In the genomic region with DNA sequence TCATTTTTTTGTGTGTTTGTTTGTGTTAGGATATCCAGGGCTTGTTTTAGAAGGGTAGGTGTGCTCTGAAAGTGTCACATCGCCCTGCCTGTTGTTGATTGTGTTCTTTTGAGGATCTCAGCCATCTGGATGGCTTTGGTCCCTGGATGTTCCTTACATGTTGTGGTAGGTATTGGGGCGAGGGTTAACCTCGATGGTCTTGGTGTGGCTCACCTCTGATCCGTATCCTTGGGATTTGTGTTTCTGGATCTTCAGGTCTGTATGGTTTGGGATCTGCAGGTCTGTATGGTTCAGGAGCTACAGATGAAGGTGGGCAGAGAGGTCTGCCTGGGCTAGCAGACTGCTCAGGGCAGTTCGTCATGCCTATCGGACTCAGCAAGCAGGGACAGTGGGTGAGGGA, we compare ENCODE assay signal across 28 mouse cellular contexts. TPM values are rescaled to one million over a fixed set of nuclear protein-coding genes. Genes with fewer than 3 reads are reported as not detected.
"Had no signal": no experiment of that assay in that cellular context is flagged by ENCODE, and none has a peak within 500 bp of the region (broad histone marks: within the 10 kb centered on the region; RNA-seq: fewer than 3 reads in every experiment).

No protein-coding gene starts in this region.

- H3K4me1 ChIP-seq: limb, embryonic 10.5 days; limb, embryonic 12.5 days; limb, embryonic 13.5 days; limb, embryonic 15.5 days; liver, embryonic 12.5 days; liver, embryonic 13.5 days; liver, embryonic 15.5 days; lung, embryonic 15.5 days; megakaryocyte, embryonic 14.5 days; midbrain, embryonic 10.5 days; midbrain, embryonic 12.5 days; midbrain, embryonic 13.5 days; midbrain, embryonic 15.5 days; neural tube, embryonic 12.5 days had no signal

- DNase-seq: left cerebral cortex, postnatal 4 days; liver, embryonic 13.5 days; lung, embryonic 14.5 days; lung, postnatal 10 days; midbrain, embryonic 14.5 days had no signal

- H3K9me3 ChIP-seq: limb, embryonic 10.5 days; limb, embryonic 12.5 days; limb, embryonic 15.5 days; liver, embryonic 12.5 days; liver, embryonic 13.5 days; liver, embryonic 15.5 days; lung, embryonic 15.5 days; midbrain, embryonic 10.5 days; midbrain, embryonic 12.5 days; midbrain, embryonic 15.5 days had no signal

- ATAC-seq: liver, embryonic 12.5 days; lung, postnatal 0 days; midbrain, embryonic 13.5 days; midbrain, embryonic 15.5 days; midbrain, embryonic 16.5 days had no signal

- H3K4me3 ChIP-seq: limb, embryonic 10.5 days; limb, embryonic 12.5 days; limb, embryonic 13.5 days; limb, embryonic 15.5 days; liver, embryonic 12.5 days; liver, embryonic 13.5 days; liver, embryonic 15.5 days; lung, embryonic 15.5 days; megakaryocyte, embryonic 14.5 days; midbrain, embryonic 10.5 days; midbrain, embryonic 12.5 days; midbrain, embryonic 13.5 days; midbrain, embryonic 15.5 days; myocyte; neural tube, embryonic 12.5 days had no signal

- H3K9ac ChIP-seq: limb, embryonic 12.5 days; limb, embryonic 13.5 days; limb, embryonic 15.5 days; liver, embryonic 12.5 days; liver, embryonic 13.5 days; liver, embryonic 14.5 days; liver, embryonic 15.5 days; lung, embryonic 14.5 days; lung, embryonic 15.5 days; midbrain, embryonic 12.5 days; midbrain, embryonic 13.5 days; midbrain, embryonic 15.5 days; neural tube, embryonic 12.5 days had no signal

- H3K36me3 ChIP-seq: limb, embryonic 10.5 days; limb, embryonic 12.5 days; limb, embryonic 13.5 days; limb, embryonic 15.5 days; liver, embryonic 12.5 days; liver, embryonic 13.5 days; liver, embryonic 15.5 days; lung, embryonic 15.5 days; midbrain, embryonic 10.5 days; midbrain, embryonic 12.5 days; midbrain, embryonic 13.5 days; midbrain, embryonic 15.5 days; neural tube, embryonic 12.5 days had no signal

- H3K4me2 ChIP-seq: limb, embryonic 12.5 days; limb, embryonic 13.5 days; limb, embryonic 15.5 days; liver, embryonic 12.5 days; liver, embryonic 13.5 days; liver, embryonic 15.5 days; lung, embryonic 14.5 days; lung, embryonic 15.5 days; midbrain, embryonic 11.5 days; midbrain, embryonic 12.5 days; midbrain, embryonic 13.5 days; midbrain, embryonic 15.5 days; neural tube, embryonic 12.5 days had no signal

- H3K27me3 ChIP-seq: limb, embryonic 12.5 days; limb, embryonic 13.5 days; limb, embryonic 15.5 days; liver, embryonic 12.5 days; liver, embryonic 13.5 days; liver, embryonic 15.5 days; lung, embryonic 15.5 days; midbrain, embryonic 12.5 days; midbrain, embryonic 13.5 days; midbrain, embryonic 15.5 days; neural tube, embryonic 12.5 days had no signal

- H3K27ac ChIP-seq: limb, embryonic 10.5 days; limb, embryonic 12.5 days; limb, embryonic 13.5 days; limb, embryonic 15.5 days; liver, embryonic 12.5 days; liver, embryonic 13.5 days; liver, embryonic 14.5 days; liver, embryonic 15.5 days; lung, embryonic 15.5 days; macrophage; midbrain, embryonic 10.5 days; midbrain, embryonic 12.5 days; midbrain, embryonic 13.5 days; midbrain, embryonic 15.5 days; neural tube, embryonic 12.5 days had no signal

RNA-seq across cellular contexts. Expression of gene Gadl1, which starts 28.8 kb away (rescaled TPM):
- total RNA-seq: liver, adult 2 months; megakaryocyte, adult 5-6 weeks; megakaryocyte-erythroid progenitor cell, adult 5-6 weeks; monocyte, adult 5-6 weeks had no signal
- polyA plus RNA-seq: liver, adult 2 months; macrophage had no signal
